Mouse (Mus musculus): ENCODE measurements around the gene Dusp2. TPM values are rescaled to one million over a fixed set of nuclear protein-coding genes. Genes with fewer than 3 reads are reported as not detected.

Gene Dusp2
- polyA plus RNA-seq, 1 experiment from 2014 or later = 4.8 TPM

GRCm38 (mm10) chr2:127346334-127346733, 10.4 kb downstream of the Dusp2 start:
- Histone ChIP-seq H3K4me2 (no peak overlapping the region), H3K27me3 (no peaks in the 10 kb centered on the region; the same call in 1 of the 2 replicates), H3K9me3 (no peaks in the 10 kb centered on the region), H3K9ac (no peak overlapping the region), H3K4me1 (no peaks in the 10 kb centered on the region), H3K4me3 (replicated peaks) (no peak overlapping the region), H3K36me3 (replicated peaks) (no peaks in the 10 kb centered on the region), H3K27ac (no peak overlapping the region)
- ATAC-seq (ENCODE audit: low FRiP score) = no peak
- 69% methylated on average over 1 of the region's 1 CpGs for WGBS

- H3K27ac ChIP-seq = no peak overlapping the region
- no peaks in the 10 kb centered on the region for H3K36me3 ChIP-seq (replicated peaks)
- no peak for ATAC-seq (ENCODE audit: low FRiP score)
- no peak overlapping the region for H3K9ac ChIP-seq
- no peaks in the 10 kb centered on the region for H3K4me1 ChIP-seq
- H3K4me3 ChIP-seq (replicated peaks) = no peak overlapping the region
- no peaks in the 10 kb centered on the region for H3K9me3 ChIP-seq
- no peaks in the 10 kb centered on the region; the same call in 1 of the 2 replicates for H3K27me3 ChIP-seq
- no peak overlapping the region for H3K4me2 ChIP-seq
- WGBS = 84% methylated on average over 13 of the region's 13 CpGs
Observed at GRCm38 (mm10) chr2:127347147-127347985, 11.4 kb downstream of the Dusp2 start.

GRCm38 (mm10) chr2:127353881-127354280, 17.9 kb downstream of the Dusp2 start:
- Histone ChIP-seq H3K9me3 (no peaks in the 10 kb centered on the region), H3K4me2 (no peak overlapping the region), H3K27me3 (peaks cover 25% of the 10 kb centered on the region; the same call in 1 of the 2 replicates), H3K4me1 (no peaks in the 10 kb centered on the region), H3K4me3 (replicated peaks) (no peak overlapping the region), H3K36me3 (replicated peaks) (no peaks in the 10 kb centered on the region), H3K9ac (no peak overlapping the region), H3K27ac (no peak overlapping the region)
- ATAC-seq (ENCODE audit: low FRiP score) = no peak
- WGBS = 89% methylated on average over 4 of the region's 4 CpGs

GRCm38 (mm10) chr2:127362459-127363281, 26.7 kb downstream of the Dusp2 start, which contains the start of gene Adra2b:
TSS of gene Adra2b (plus strand) at chr2:127363208.
- Histone ChIP-seq H3K4me2 (peak within 1 kb of the TSS; percentile 71), H3K9ac (peak within 1 kb of the TSS; percentile 48), H3K36me3 (replicated peaks) (no peaks in the 10 kb centered on the region), H3K4me3 (replicated peaks) (peak within 1 kb of the TSS; percentile 42), H3K4me1 (peaks cover 14% of the 10 kb centered on the region), H3K9me3 (no peaks in the 10 kb centered on the region), H3K27me3 (peaks cover 84% of the 10 kb centered on the region), H3K27ac (no peak within 1 kb of the TSS)
- whole genome bisulfite sequencing = under 1% methylated on average over 46 of the region's 49 CpGs
- peak; percentile 64 for ATAC-seq (ENCODE audit: low FRiP score)

GRCm38 (mm10) chr2:127363282-127363652, 27.3 kb downstream of the Dusp2 start:
- Histone ChIP-seq H3K9me3 (no peaks in the 10 kb centered on the region), H3K27ac (no peak overlapping the region), H3K4me1 (peaks cover 14% of the 10 kb centered on the region), H3K27me3 (peaks cover 89% of the 10 kb centered on the region), H3K4me3 (replicated peaks) (peak overlapping the region; percentile 42), H3K36me3 (replicated peaks) (no peaks in the 10 kb centered on the region), H3K9ac (peak overlapping the region; percentile 48; the same call in 1 of the 2 replicates), H3K4me2 (peak overlapping the region; percentile 71)
- peak; percentile 50; the same call in 1 of the 2 replicates for ATAC-seq (ENCODE audit: low FRiP score)
- WGBS = under 1% methylated on average over 28 of the region's 28 CpGs

GRCm38 (mm10) chr2:127363696-127364095, 27.7 kb downstream of the Dusp2 start:
- H3K36me3 ChIP-seq (replicated peaks) = no peaks in the 10 kb centered on the region
- H3K9me3 ChIP-seq = no peaks in the 10 kb centered on the region
- no peak overlapping the region for H3K27ac ChIP-seq
- H3K4me2 ChIP-seq = peak overlapping the region; percentile 71
- no peak for ATAC-seq (ENCODE audit: low FRiP score)
- H3K4me3 ChIP-seq (replicated peaks) = peak overlapping the region; percentile 42
- WGBS = 6% methylated on average over 20 of the region's 20 CpGs
- peaks cover 14% of the 10 kb centered on the region for H3K4me1 ChIP-seq
- H3K27me3 ChIP-seq = peaks cover 91% of the 10 kb centered on the region
- no peak overlapping the region for H3K9ac ChIP-seq

- Histone ChIP-seq H3K27ac (no peak overlapping the region), H3K27me3 (peaks cover 87% of the 10 kb centered on the region), H3K9ac (no peak overlapping the region; the same call in 1 of the 2 replicates), H3K9me3 (no peaks in the 10 kb centered on the region), H3K36me3 (replicated peaks) (no peaks in the 10 kb centered on the region), H3K4me2 (no peak overlapping the region), H3K4me1 (peaks cover 14% of the 10 kb centered on the region), H3K4me3 (replicated peaks) (no peak overlapping the region)
- ATAC-seq (ENCODE audit: low FRiP score) = no peak
- 20% methylated on average over 8 of the region's 8 CpGs for WGBS
Observed at GRCm38 (mm10) chr2:127364452-127364851, 28.5 kb downstream of the Dusp2 start.

- WGBS = 78% methylated on average over 10 of the region's 10 CpGs
- peaks cover 14% of the 10 kb centered on the region for H3K4me1 ChIP-seq
- no peak overlapping the region for H3K4me2 ChIP-seq
- H3K9ac ChIP-seq = no peak overlapping the region
- H3K27ac ChIP-seq = no peak overlapping the region
- no peaks in the 10 kb centered on the region for H3K9me3 ChIP-seq
- no peak for ATAC-seq (ENCODE audit: low FRiP score)
- no peak overlapping the region for H3K4me3 ChIP-seq (replicated peaks)
- peaks cover 60% of the 10 kb centered on the region for H3K27me3 ChIP-seq
- H3K36me3 ChIP-seq (replicated peaks) = no peaks in the 10 kb centered on the region
Observed at GRCm38 (mm10) chr2:127367126-127367820, 31.3 kb downstream of the Dusp2 start.

- WGBS = 71% methylated on average over 5 of the region's 5 CpGs
- no peaks in the 10 kb centered on the region for H3K9me3 ChIP-seq
- no peak for ATAC-seq (ENCODE audit: low FRiP score)
- H3K9ac ChIP-seq = no peak overlapping the region
- H3K4me3 ChIP-seq (replicated peaks) = no peak overlapping the region
- no peaks in the 10 kb centered on the region for H3K4me1 ChIP-seq
- no peak overlapping the region for H3K4me2 ChIP-seq
- H3K36me3 ChIP-seq (replicated peaks) = no peaks in the 10 kb centered on the region
- H3K27me3 ChIP-seq = peaks cover 34% of the 10 kb centered on the region
- no peak overlapping the region for H3K27ac ChIP-seq
Observed at GRCm38 (mm10) chr2:127369703-127370376, 33.9 kb downstream of the Dusp2 start.

- Histone ChIP-seq H3K27ac (peak overlapping the region; percentile 19; the same call in 1 of the 2 replicates), H3K4me2 (no peak overlapping the region), H3K9me3 (no peaks in the 10 kb centered on the region), H3K27me3 (peaks cover 25% of the 10 kb centered on the region), H3K4me1 (no peaks in the 10 kb centered on the region), H3K9ac (no peak overlapping the region), H3K36me3 (replicated peaks) (no peaks in the 10 kb centered on the region), H3K4me3 (replicated peaks) (no peak overlapping the region)
- WGBS = 66% methylated on average over 9 of the region's 9 CpGs
- no peak for ATAC-seq (ENCODE audit: low FRiP score)
Observed at GRCm38 (mm10) chr2:127370561-127371483, 34.9 kb downstream of the Dusp2 start.

- 80% methylated on average over 1 of the region's 1 CpGs for WGBS
- H3K4me1 ChIP-seq = no peaks in the 10 kb centered on the region
- H3K9me3 ChIP-seq = no peaks in the 10 kb centered on the region
- no peaks in the 10 kb centered on the region for H3K36me3 ChIP-seq (replicated peaks)
- H3K4me3 ChIP-seq (replicated peaks) = no peak overlapping the region
- H3K4me2 ChIP-seq = no peak overlapping the region
- peaks cover 18% of the 10 kb centered on the region for H3K27me3 ChIP-seq
- no peak overlapping the region for H3K9ac ChIP-seq
- ATAC-seq (ENCODE audit: low FRiP score) = no peak
- peak overlapping the region; percentile 19; the same call in 1 of the 2 replicates for H3K27ac ChIP-seq
Observed at GRCm38 (mm10) chr2:127371484-127371861, 35.5 kb downstream of the Dusp2 start.

All from forebrain, embryonic 12.5 days (tissue).